Mouse (Mus musculus) yolk sac, embryonic 10.5 days (tissue): ENCODE measurements around the gene Hps1.
"Not testable (repeated sequence)": the region's sequence is repeated elsewhere in the genome, so short reads cannot be mapped to it uniquely, and the experiment has no call there.

Source experiments
- DNase-seq: peaks from one replicate; pipeline ENCODE4 v3.0.0-alpha.2; 2017; ENCODE audit warnings: low spot score

The Hps1 gene

GRCm38 (mm10) chr19:42779531-42780155, at the start of gene Hps1:
Gene Hps1, minus strand, starts transcription at chr19:42779978.
- DNase-seq, result peak; percentile 91

DNA sequence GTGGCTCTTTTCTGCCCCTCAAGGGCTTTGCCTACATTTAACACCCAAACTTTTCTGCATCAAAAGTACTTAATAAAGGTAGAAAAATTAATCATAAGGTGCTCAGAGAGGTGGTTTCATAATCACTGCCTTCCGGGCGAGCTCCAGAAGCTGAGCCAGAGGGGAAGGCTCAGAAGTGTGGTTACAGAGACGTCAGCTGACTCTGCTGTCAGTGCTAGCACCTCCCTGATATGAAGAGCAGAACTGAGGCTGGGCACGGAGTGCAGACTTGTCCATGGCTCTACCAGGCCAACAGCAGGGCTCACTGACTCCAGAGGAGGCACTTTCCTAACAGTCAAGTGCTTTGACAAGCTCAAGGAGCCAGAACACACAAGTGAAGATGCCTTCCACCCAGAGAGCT, 49.4 kb upstream of the Hps1 start:
- no peak for DNase-seq

DNA sequence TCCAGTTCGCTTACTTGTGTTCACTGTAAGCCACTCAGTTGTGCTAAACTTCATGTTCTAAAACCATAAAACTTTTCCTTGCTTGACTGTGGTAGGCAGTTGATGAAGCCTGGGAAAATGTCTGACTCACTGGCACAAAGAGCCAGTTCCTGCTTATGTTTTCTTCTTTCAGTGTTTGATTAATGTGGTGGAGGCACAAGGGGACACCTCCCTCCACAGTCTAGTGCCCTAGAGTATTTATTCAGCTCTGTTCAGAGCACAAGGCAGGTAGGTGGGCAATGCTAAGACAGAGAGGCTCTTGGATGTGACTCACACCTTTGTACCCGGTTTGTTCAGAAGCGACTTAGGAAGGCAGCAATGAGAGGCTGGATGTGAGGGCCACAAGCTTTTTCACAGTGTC, 48.1 kb upstream of the Hps1 start:
- DNase-seq, result no peak

- no peak for DNase-seq
Measured at GRCm38 (mm10) chr19:42820109-42820508, 40.3 kb upstream of the Hps1 start.

DNA sequence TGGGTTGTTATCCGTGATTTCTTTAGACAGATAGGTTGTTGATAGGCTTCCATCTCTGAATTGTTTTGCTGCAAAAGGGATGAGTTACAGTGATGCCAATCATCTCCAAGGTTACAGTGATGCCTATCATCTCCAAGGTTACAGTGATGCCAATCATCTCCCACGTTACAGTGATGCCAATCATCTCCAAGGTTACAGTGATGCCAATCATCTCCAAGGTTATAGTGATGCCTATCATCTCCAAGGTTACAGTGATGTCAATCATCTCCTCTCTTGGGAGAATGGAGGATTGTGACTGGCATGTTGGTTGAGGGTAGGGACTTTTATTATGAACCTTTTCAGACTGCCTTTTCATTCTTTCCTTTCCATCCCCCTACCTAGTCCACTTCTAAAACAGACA, 38.0 kb upstream of the Hps1 start:
- no peak for DNase-seq

DNA sequence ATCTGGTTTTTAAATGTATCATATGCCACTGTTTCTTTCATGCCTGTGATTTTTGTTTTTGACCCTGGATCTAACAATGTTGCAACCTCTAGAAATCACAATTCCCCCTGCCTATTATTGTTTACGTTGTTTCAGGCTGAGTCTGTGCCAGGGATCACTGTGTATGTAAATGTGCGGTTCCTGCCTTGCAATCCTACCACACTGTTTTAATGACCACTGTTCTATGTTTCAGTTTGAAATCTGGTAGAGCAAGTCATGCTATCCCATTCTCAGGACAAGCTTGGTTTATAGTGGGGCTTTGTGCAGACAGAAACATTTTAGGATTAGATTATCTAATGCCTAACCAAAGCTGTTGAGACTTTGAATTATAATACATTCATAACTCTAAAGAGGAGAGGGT, 36.5 kb upstream of the Hps1 start:
- DNase-seq, result no peak

GRCm38 (mm10) chr19:42810140-42810539, 30.4 kb upstream of the Hps1 start:
- no peak for DNase-seq

DNA sequence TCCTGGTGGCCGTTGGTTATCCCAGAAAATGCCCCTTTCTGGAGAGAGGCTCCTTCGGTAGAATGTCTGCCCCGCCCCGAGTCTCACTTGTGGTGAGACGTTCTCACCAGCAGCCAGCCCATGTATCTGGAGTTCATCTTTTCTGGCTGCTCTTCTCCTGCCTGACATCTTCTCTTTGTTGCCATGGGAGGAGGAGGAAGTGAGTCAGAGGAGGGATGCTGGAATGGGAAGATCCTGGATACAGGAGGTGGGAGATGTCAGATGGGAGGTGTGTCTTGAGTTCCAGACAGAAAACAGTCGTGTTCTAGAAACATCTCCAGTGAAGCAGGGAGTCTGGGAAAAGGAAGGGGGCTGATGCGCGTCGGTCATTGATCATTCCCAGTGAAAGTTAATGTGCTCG, 29.7 kb upstream of the Hps1 start:
- no peak for DNase-seq

DNA sequence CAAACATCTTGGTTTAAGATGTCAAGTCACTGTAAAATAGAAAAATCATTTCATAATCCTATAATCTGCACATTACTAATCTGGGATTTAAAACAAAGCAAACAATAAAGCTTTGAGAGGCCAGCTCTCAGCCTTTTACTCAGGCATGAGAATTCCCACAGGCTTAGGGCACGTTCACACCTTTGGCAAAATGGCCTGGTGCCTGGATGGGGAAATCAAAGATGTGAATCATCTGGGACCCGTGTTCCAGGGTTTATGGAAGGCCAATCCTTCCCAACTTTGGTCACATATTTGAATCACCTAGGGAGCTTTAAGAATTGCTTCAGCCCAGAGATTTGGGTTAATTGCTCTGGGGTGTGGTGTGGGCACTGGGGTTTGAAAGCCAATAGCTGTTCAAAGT, 18.1 kb upstream of the Hps1 start:
- DNase-seq, result no peak

GRCm38 (mm10) chr19:42795801-42796200, 16.0 kb upstream of the Hps1 start:
- no peak for DNase-seq

- DNase-seq, result peak; percentile 78
Measured at GRCm38 (mm10) chr19:42794914-42795613, 15.3 kb upstream of the Hps1 start.

DNA sequence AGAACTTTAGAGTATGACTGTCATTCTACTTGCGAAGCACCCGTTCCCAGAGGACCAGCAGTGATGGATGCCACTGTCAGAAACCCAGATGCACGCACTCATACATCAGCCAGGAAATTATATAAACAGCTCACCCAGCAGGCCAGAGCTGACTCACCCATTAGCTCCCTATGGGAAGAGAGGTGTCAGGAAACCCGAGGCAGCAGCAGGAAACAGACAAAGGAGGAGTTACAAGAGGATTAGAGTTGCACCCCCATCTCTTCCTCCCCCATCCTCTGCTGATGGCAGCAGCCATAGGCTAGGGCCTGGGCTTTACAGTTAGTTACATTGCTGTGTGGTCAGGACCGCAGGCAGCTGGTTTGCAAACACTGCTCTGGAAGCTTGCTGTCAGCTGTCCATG, 8.5 kb upstream of the Hps1 start:
- peak; percentile 34 for DNase-seq

- no peak for DNase-seq
Measured at GRCm38 (mm10) chr19:42785562-42786220, 5.9 kb upstream of the Hps1 start.

- DNase-seq, result no peak
Measured at GRCm38 (mm10) chr19:42785129-42785528, 5.4 kb upstream of the Hps1 start.

DNA sequence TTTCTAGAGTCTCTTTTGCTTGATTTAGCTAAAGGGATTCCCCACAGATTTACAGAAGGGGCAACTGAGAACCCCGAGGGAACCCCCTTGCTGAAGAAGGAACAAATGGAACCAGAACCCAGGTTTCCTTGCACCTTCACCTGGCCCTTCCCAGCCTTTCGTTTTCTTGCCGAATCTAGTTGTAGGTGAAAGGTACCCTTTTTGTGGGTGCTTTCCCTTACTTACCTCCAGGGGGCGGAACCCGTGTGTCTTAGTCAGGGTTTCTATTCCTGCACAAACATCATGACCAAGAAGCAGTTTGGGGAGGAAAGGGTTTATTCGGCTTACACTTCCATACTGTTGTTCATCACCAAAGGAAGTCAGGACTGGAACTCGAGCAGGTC, 369 bp upstream of the Hps1 start:
- DNase-seq, result not testable (repeated sequence)

DNA sequence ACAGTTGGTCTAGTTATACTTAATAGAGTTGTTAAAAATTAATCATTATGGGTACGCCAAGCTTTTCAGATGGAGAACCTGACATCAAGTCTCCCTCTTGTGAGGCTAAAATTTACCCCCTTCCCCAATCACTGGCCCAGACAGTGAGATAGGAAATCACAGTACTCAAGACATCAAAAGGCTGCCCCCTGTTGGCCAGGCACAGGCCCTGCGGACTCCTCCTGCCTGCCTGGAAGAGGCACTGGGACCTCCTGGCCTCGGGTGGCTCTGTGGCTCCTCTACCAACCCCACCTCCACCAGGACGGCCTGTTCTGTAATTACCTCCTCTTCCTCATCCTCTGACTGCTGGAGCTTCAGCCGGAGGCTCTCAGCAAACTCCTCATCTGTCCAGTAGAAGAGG, 2.0 kb downstream of the Hps1 start:
- no peak for DNase-seq

- no peak for DNase-seq
Measured at GRCm38 (mm10) chr19:42776813-42777212, 3.0 kb downstream of the Hps1 start.

GRCm38 (mm10) chr19:42770141-42770872, 9.5 kb downstream of the Hps1 start:
- no peak for DNase-seq

GRCm38 (mm10) chr19:42769648-42770047, 10.1 kb downstream of the Hps1 start:
- DNase-seq, result no peak

DNA sequence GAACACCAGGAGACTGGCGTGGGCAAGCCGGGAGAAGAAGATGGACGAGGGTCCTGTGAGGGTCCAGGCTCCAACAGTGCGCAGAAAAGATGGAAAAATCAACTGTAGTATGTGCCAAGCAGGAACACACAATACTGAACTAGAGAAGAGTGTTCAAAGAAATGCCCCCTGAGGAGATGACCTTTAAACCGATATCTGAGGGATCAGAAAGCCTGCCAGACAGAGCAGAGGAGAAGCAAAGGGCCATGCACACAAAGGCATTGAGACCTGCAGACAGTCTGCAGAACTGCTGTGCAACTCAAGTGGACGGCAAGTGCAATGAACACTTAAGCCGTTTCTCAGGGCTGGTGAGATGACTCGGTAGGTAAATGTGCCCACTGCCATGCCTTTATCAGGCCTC, 12.4 kb downstream of the Hps1 start:
- DNase-seq, result no peak

- no peak for DNase-seq
Measured at GRCm38 (mm10) chr19:42764398-42764797, 15.4 kb downstream of the Hps1 start.

DNA sequence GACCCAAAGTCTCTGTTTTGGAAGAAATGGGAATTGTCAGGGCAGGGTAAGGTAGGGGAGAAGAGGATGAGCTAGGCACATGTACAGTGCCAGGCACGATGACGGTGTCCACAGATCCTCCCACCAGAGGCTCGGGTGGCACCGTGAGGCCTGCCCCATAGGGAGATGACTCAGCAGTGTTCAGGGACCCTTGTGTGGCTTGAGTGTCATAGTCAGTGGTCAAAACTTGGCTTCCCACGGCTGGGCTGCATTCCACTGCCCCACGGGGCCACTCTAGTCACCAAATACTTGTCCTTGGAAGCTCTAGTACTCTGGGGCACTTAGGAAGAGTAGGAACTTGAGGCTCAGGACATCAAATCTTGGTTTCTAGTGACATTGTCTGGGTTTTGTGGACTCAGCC, 23.1 kb downstream of the Hps1 start:
- DNase-seq, result no peak
